Mouse (Mus musculus) embryonic facial prominence, embryonic 11.5 days (tissue): Measurements from ENCODE around the gene Csnk2b. TPM values are rescaled to one million over a fixed set of nuclear protein-coding genes. Genes with fewer than 3 reads are reported as not detected.

Source experiments
- ATAC-seq: fragments of 200-750 bp; cut with Nextera tagmentation; replicated peaks from 2 replicates; pipeline ENCODE4 v1.8.0; 2017; ENCODE audit warnings: low read depth; ENCODE audit not compliant: insufficient number of reproducible peaks, low FRiP score, low TSS enrichment
- DNase-seq: peaks from one replicate; pipeline ENCODE4 v3.0.0-alpha.2; 2015; ENCODE audit warnings: low spot score
- H3K27ac ChIP-seq: fragments of 300-500 bp; sonication (generic); replicated peaks from 2 replicates; pipeline ENCODE4 v1.5.1; 2014; ENCODE audit warnings: mild to moderate bottlenecking, low read depth, low read length, control low read depth
- H3K27me3 ChIP-seq: fragments of 300-500 bp; sonication (generic); 2 replicates; pipeline ENCODE4 v1.6.1; 2014; ENCODE audit warnings: mild to moderate bottlenecking, low read length, moderate library complexity, mixed read lengths; ENCODE audit not compliant: control insufficient read depth, insufficient read depth
- H3K36me3 ChIP-seq: fragments of 300-500 bp; sonication (generic); replicated peaks from 2 replicates; pipeline ENCODE4 v1.6.1; 2014; ENCODE audit warnings: low read depth, mild to moderate bottlenecking, low read length, moderate library complexity, mixed read lengths; ENCODE audit not compliant: control insufficient read depth, insufficient read depth
- H3K4me1 ChIP-seq: fragments of 300-500 bp; sonication (generic); 2 replicates; pipeline ENCODE4 v1.6.1; 2014; ENCODE audit warnings: low read length, mixed read lengths; ENCODE audit not compliant: control insufficient read depth, insufficient read depth
- H3K4me2 ChIP-seq: fragments of 300-500 bp; sonication (generic); 2 replicates; pipeline ENCODE4 v1.6.1; 2014; ENCODE audit warnings: low read depth, mild to moderate bottlenecking, control low read depth, low read length, moderate library complexity
- H3K4me3 ChIP-seq: fragments of 300-500 bp; sonication (generic); 2 replicates; pipeline ENCODE4 v1.5.1; 2014; ENCODE audit warnings: low read depth, low read length, control low read depth
- H3K9ac ChIP-seq: fragments of 300-500 bp; sonication (generic); replicated peaks from 2 replicates; pipeline ENCODE4 v1.6.1; 2014; ENCODE audit warnings: mild to moderate bottlenecking, control low read depth, low read length
- H3K9me3 ChIP-seq: fragments of 300-500 bp; sonication (generic); replicated peaks from 2 replicates; pipeline ENCODE4 v1.6.1; 2016; ENCODE audit warnings: mild to moderate bottlenecking, low read length, inconsistent platforms, mixed read lengths; ENCODE audit not compliant: control insufficient read depth
- WGBS: fragments of 180-500 bp; shearing (Covaris S2); extraction: QIAGEN DNeasy Blood & Tissue Kit; methylation state at CpG from one replicate; pipeline ENCODE4 v1.1.7; 2014; 5-methylcytosine and 5-hydroxymethylcytosine counted together
- polyA plus RNA-seq: library from polyadenylated mRNA; unstranded; fragments of >200 nt; fragmentation: Nextera tagmentation; extraction: Ambion mirVana; gene quantifications from 2 replicates; pipeline ENCODE4 v1.2.1, GENCODE M21; 2014

The Csnk2b gene
- polyA plus RNA-seq, 1 experiment from 2014 or later: 294 TPM

GRCm38 (mm10) chr17:35163326-35164081, 41.7 kb upstream of the Csnk2b start:
- Histone ChIP-seq H3K4me2 (peak overlapping the region; percentile 96), H3K9me3 (no peaks in the 10 kb centered on the region), H3K27me3 (no peaks in the 10 kb centered on the region), H3K9ac (peak overlapping the region; percentile 99), H3K4me1 (peaks cover 2% of the 10 kb centered on the region; the same call in 1 of the 2 replicates), H3K27ac (peak overlapping the region; percentile 93; the same call in 1 of the 2 replicates), H3K4me3 (peak overlapping the region; percentile 91), H3K36me3 (peaks cover 27% of the 10 kb centered on the region)
- DNase-seq (no peak), ATAC-seq (no peak)
- WGBS: 19% methylated on average over 8 of the region's 8 CpGs

GRCm38 (mm10) chr17:35162730-35163129, 40.9 kb upstream of the Csnk2b start:
- Histone ChIP-seq H3K4me2 (peak overlapping the region; percentile 96), H3K9ac (peak overlapping the region; percentile 99), H3K9me3 (no peaks in the 10 kb centered on the region), H3K36me3 (peaks cover 35% of the 10 kb centered on the region), H3K27ac (no peak overlapping the region), H3K27me3 (no peaks in the 10 kb centered on the region), H3K4me1 (peaks cover 2% of the 10 kb centered on the region; the same call in 1 of the 2 replicates), H3K4me3 (peak overlapping the region; percentile 91)
- DNase-seq (no peak), ATAC-seq (no peak)
- 61% methylated on average over 12 of the region's 12 CpGs for WGBS

- Histone ChIP-seq H3K27me3 (no peaks in the 10 kb centered on the region), H3K4me1 (peaks cover 2% of the 10 kb centered on the region; the same call in 1 of the 2 replicates), H3K4me2 (peak overlapping the region; percentile 96), H3K4me3 (peak overlapping the region; percentile 91), H3K9me3 (no peaks in the 10 kb centered on the region), H3K36me3 (peaks cover 41% of the 10 kb centered on the region), H3K9ac (peak overlapping the region; percentile 99; the same call in 1 of the 2 replicates), H3K27ac (no peak overlapping the region)
- no peak for DNase-seq
- no peak for ATAC-seq
- 75% methylated on average over 14 of the region's 14 CpGs for WGBS
Observed at GRCm38 (mm10) chr17:35162121-35162520, 40.3 kb upstream of the Csnk2b start.

GRCm38 (mm10) chr17:35161421-35161820, 39.6 kb upstream of the Csnk2b start:
- Histone ChIP-seq H3K4me2 (no peak overlapping the region), H3K4me3 (no peak overlapping the region), H3K36me3 (peaks cover 48% of the 10 kb centered on the region), H3K27ac (no peak overlapping the region), H3K9me3 (no peaks in the 10 kb centered on the region), H3K9ac (no peak overlapping the region), H3K4me1 (peaks cover 2% of the 10 kb centered on the region; the same call in 1 of the 2 replicates), H3K27me3 (no peaks in the 10 kb centered on the region)
- ATAC-seq (no peak), DNase-seq (no peak)
- 88% methylated on average over 11 of the region's 11 CpGs for WGBS

GRCm38 (mm10) chr17:35159638-35160037, 37.8 kb upstream of the Csnk2b start:
- Histone ChIP-seq H3K9ac (no peak overlapping the region), H3K36me3 (peaks cover 66% of the 10 kb centered on the region), H3K27me3 (no peaks in the 10 kb centered on the region), H3K4me2 (no peak overlapping the region), H3K4me1 (peaks cover 4% of the 10 kb centered on the region; the same call in 1 of the 2 replicates), H3K4me3 (no peak overlapping the region), H3K27ac (no peak overlapping the region), H3K9me3 (no peaks in the 10 kb centered on the region)
- WGBS: 89% methylated on average over 7 of the region's 7 CpGs
- ATAC-seq (no peak), DNase-seq (no peak)

- WGBS: 93% methylated on average over 16 of the region's 16 CpGs
- Histone ChIP-seq H3K27me3 (no peaks in the 10 kb centered on the region), H3K27ac (no peak overlapping the region), H3K9ac (no peak overlapping the region), H3K4me1 (peaks cover 6% of the 10 kb centered on the region; the same call in 1 of the 2 replicates), H3K9me3 (no peaks in the 10 kb centered on the region), H3K4me2 (no peak overlapping the region), H3K36me3 (peaks cover 72% of the 10 kb centered on the region), H3K4me3 (no peak overlapping the region)
- DNase-seq: no peak
- ATAC-seq: no peak
Observed at GRCm38 (mm10) chr17:35158850-35159593, 37.2 kb upstream of the Csnk2b start.

GRCm38 (mm10) chr17:35157661-35158175, 35.9 kb upstream of the Csnk2b start:
- no peaks in the 10 kb centered on the region for H3K27me3 ChIP-seq
- ATAC-seq: no peak
- no peak overlapping the region for H3K4me3 ChIP-seq
- H3K4me2 ChIP-seq: no peak overlapping the region
- H3K36me3 ChIP-seq: peaks cover 80% of the 10 kb centered on the region
- no peak for DNase-seq
- peaks cover 3% of the 10 kb centered on the region; the same call in 1 of the 2 replicates for H3K4me1 ChIP-seq
- H3K27ac ChIP-seq: no peak overlapping the region
- H3K9ac ChIP-seq: no peak overlapping the region
- WGBS: 91% methylated on average over 8 of the region's 8 CpGs
- no peaks in the 10 kb centered on the region for H3K9me3 ChIP-seq
